Mouse (Mus musculus) ES-Bruce4 (cell line): ENCODE data around the gene Mbtps1.

Experiments
- CTCF ChIP-seq: IDR thresholded peaks from one replicate; pipeline ENCODE4 v1.8.1; 2011; ENCODE audit warnings: low read depth, low read length
- EP300 ChIP-seq: IDR thresholded peaks from 2 replicates; pipeline ENCODE4 v1.6.1; 2011; ENCODE audit warnings: low read depth, low read length; ENCODE audit not compliant: insufficient read depth
- POLR2A ChIP-seq: IDR thresholded peaks from one replicate; pipeline ENCODE4 v1.8.1; 2011; ENCODE audit warnings: low read length; ENCODE audit not compliant: insufficient read depth

DNA sequence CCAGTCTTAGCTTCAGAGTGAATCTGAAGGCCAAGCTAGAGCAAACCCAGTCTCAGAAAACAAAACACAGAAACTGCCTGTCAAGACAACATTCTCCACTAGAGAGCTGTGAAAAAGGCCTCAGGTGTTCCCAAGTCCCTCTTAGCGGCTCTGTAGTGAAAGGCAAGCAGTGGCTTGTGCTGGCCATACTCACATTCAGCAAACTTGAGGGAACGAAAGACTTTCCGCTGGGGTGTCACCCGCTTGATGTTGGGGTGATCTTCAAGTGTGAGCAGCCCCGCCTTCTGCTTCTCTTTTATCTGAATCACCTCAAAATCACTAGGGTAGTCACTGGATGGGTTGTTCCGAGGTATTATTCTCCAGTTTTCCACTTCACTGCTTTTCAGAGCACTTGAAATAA lies 12.7 kb downstream of the Mbtps1 start:
- TF ChIP-seq CTCF (no peak), POLR2A (no peak), EP300 (no peak)
